Mouse (Mus musculus) stomach, embryonic 16.5 days (tissue): ENCODE results near the gene Pigt. TPM values are rescaled to one million over a fixed set of nuclear protein-coding genes. Genes with fewer than 3 reads are reported as not detected.
A peak's percentile ranks its signal among the peaks of the same experiment; 100 is the strongest.

ENCODE experiments used
- ATAC-seq: fragments of 200-750 bp; cut with Nextera tagmentation; 2 replicates; pipeline ENCODE4 v1.8.0; 2017; ENCODE audit warnings: moderate number of reproducible peaks, moderate TSS enrichment; ENCODE audit not compliant: insufficient read depth, low FRiP score
- H3K27ac ChIP-seq: fragments of 300-500 bp; sonication (generic); 2 replicates; pipeline ENCODE4 v1.5.1; 2014; ENCODE audit warnings: low read length
- H3K27me3 ChIP-seq: fragments of 300-500 bp; sonication (generic); 2 replicates; pipeline ENCODE4 v1.6.1; 2014; ENCODE audit warnings: low read length, control low read depth, mixed read lengths; ENCODE audit not compliant: control insufficient read depth, insufficient read depth
- H3K36me3 ChIP-seq: fragments of 300-500 bp; sonication (generic); 2 replicates; pipeline ENCODE4 v1.6.1; 2014; ENCODE audit warnings: low read length; ENCODE audit not compliant: control insufficient read depth, insufficient read depth
- H3K4me1 ChIP-seq: fragments of 300-500 bp; sonication (generic); 2 replicates; pipeline ENCODE4 v1.6.1; 2014; ENCODE audit warnings: low read length, control low read depth, mixed read lengths; ENCODE audit not compliant: control insufficient read depth, insufficient read depth
- H3K4me2 ChIP-seq: fragments of 300-500 bp; sonication (generic); 2 replicates; pipeline ENCODE4 v1.6.1; 2014; ENCODE audit warnings: low read depth, low read length, mixed read lengths
- H3K4me3 ChIP-seq: fragments of 300-500 bp; sonication (generic); replicated peaks from 2 replicates; pipeline ENCODE4 v1.5.1; 2014; ENCODE audit warnings: mild to moderate bottlenecking, low read length
- H3K9ac ChIP-seq: fragments of 300-500 bp; sonication (generic); 2 replicates; pipeline ENCODE4 v1.6.1; 2014; ENCODE audit warnings: low read length
- H3K9me3 ChIP-seq: fragments of 300-500 bp; sonication (generic); replicated peaks from 2 replicates; pipeline ENCODE4 v1.6.1; 2016; ENCODE audit warnings: low read length, control low read depth; ENCODE audit not compliant: control insufficient read depth
- WGBS: fragments of 180-500 bp; shearing (Covaris S2); extraction: QIAGEN DNeasy Blood & Tissue Kit; methylation state at CpG from one replicate; pipeline ENCODE4 v1.1.7; 2014; 5-methylcytosine and 5-hydroxymethylcytosine counted together
- polyA plus RNA-seq: library from polyadenylated mRNA; unstranded; fragments of >200 nt; fragmentation: Nextera tagmentation; extraction: Ambion mirVana; gene quantifications from 2 replicates; pipeline ENCODE4 v1.2.1, GENCODE M21; 2015

Gene Pigt
- polyA plus RNA-seq, 1 experiment from 2014 or later, result 69.6 TPM

GRCm38 (mm10) chr2:164542598-164542997, 45.3 kb downstream of the Pigt start:
- Histone ChIP-seq H3K4me3 (no peak overlapping the region), H3K4me2 (no peak overlapping the region), H3K27ac (no peak overlapping the region; the same call in 1 of the 2 replicates), H3K36me3 (no peaks in the 10 kb centered on the region), H3K9ac (no peak overlapping the region), H3K9me3 (no peaks in the 10 kb centered on the region), H3K27me3 (no peaks in the 10 kb centered on the region), H3K4me1 (peaks cover 19% of the 10 kb centered on the region)
- no peak for ATAC-seq
- WGBS, result 75% methylated on average over 7 of the region's 7 CpGs

- Histone ChIP-seq H3K27me3 (no peaks in the 10 kb centered on the region), H3K4me3 (no peak overlapping the region), H3K4me1 (peaks cover 22% of the 10 kb centered on the region), H3K4me2 (no peak overlapping the region), H3K27ac (no peak overlapping the region), H3K36me3 (no peaks in the 10 kb centered on the region), H3K9ac (no peak overlapping the region), H3K9me3 (no peaks in the 10 kb centered on the region)
- WGBS, result 70% methylated on average over 2 of the region's 2 CpGs
- no peak for ATAC-seq
These were observed 46.4 kb downstream of the Pigt start for GRCm38 (mm10) chr2:164543745-164544144.

- H3K4me3 ChIP-seq, result no peak overlapping the region
- no peaks in the 10 kb centered on the region for H3K36me3 ChIP-seq
- 0 out of 2 replicates have a peak, but pooled peaks have one; percentile 14 for ATAC-seq
- no peaks in the 10 kb centered on the region for H3K9me3 ChIP-seq
- H3K9ac ChIP-seq, result no peak overlapping the region
- WGBS, result 32% methylated on average over 5 of the region's 5 CpGs
- H3K27me3 ChIP-seq, result no peaks in the 10 kb centered on the region
- peaks cover 25% of the 10 kb centered on the region for H3K4me1 ChIP-seq
- no peak overlapping the region for H3K4me2 ChIP-seq
- peak overlapping the region; percentile 0 for H3K27ac ChIP-seq
These were observed 47.3 kb downstream of the Pigt start for GRCm38 (mm10) chr2:164544454-164545097.

- ATAC-seq, result peak; percentile 54; the same call in 1 of the 2 replicates
These were observed 52.0 kb downstream of the Pigt start for GRCm38 (mm10) chr2:164549338-164549737.

GRCm38 (mm10) chr2:164549963-164550894, 52.9 kb downstream of the Pigt start:
- WGBS, result 32% methylated on average over 10 of the region's 10 CpGs
- Histone ChIP-seq H3K9me3 (no peaks in the 10 kb centered on the region), H3K36me3 (no peaks in the 10 kb centered on the region), H3K27ac (no peak overlapping the region), H3K27me3 (no peaks in the 10 kb centered on the region), H3K9ac (no peak overlapping the region), H3K4me2 (no peak overlapping the region), H3K4me3 (no peak overlapping the region), H3K4me1 (peaks cover 6% of the 10 kb centered on the region; the same call in 1 of the 2 replicates)
- no peak for ATAC-seq

More at GRCm38 (mm10) chr2:164549338-164549737, 52.0 kb downstream of the Pigt start:
- Histone ChIP-seq H3K27me3 (no peaks in the 10 kb centered on the region), H3K36me3 (no peaks in the 10 kb centered on the region), H3K9me3 (no peaks in the 10 kb centered on the region), H3K4me2 (no peak overlapping the region), H3K4me1 (peaks cover 6% of the 10 kb centered on the region; the same call in 1 of the 2 replicates), H3K27ac (peak overlapping the region; percentile 18; the same call in 1 of the 2 replicates), H3K4me3 (no peak overlapping the region), H3K9ac (no peak overlapping the region)
- 32% methylated on average over 4 of the region's 4 CpGs for WGBS

GRCm38 (mm10) chr2:164550895-164551269, 53.6 kb downstream of the Pigt start:
- Histone ChIP-seq H3K27me3 (no peaks in the 10 kb centered on the region), H3K4me3 (no peak overlapping the region), H3K4me2 (no peak overlapping the region), H3K9ac (no peak overlapping the region), H3K9me3 (no peaks in the 10 kb centered on the region), H3K27ac (no peak overlapping the region), H3K36me3 (no peaks in the 10 kb centered on the region), H3K4me1 (peaks cover 6% of the 10 kb centered on the region; the same call in 1 of the 2 replicates)
- no peak for ATAC-seq
- WGBS, result 73% methylated on average over 2 of the region's 2 CpGs

GRCm38 (mm10) chr2:164551502-164551901, 54.2 kb downstream of the Pigt start:
- WGBS, result 83% methylated on average over 9 of the region's 9 CpGs
- Histone ChIP-seq H3K4me3 (no peak overlapping the region), H3K9me3 (no peaks in the 10 kb centered on the region), H3K36me3 (no peaks in the 10 kb centered on the region), H3K27ac (no peak overlapping the region), H3K9ac (no peak overlapping the region), H3K4me1 (peaks cover 6% of the 10 kb centered on the region; the same call in 1 of the 2 replicates), H3K27me3 (no peaks in the 10 kb centered on the region), H3K4me2 (no peak overlapping the region)
- ATAC-seq, result no peak
